Mouse (Mus musculus): ENCODE results near the gene 4931414P19Rik. TPM values are rescaled to one million over a fixed set of nuclear protein-coding genes. Genes with fewer than 3 reads are reported as not detected.

Gene 4931414P19Rik
- polyA plus RNA-seq, 1 experiment, result 6.0 TPM

DNA sequence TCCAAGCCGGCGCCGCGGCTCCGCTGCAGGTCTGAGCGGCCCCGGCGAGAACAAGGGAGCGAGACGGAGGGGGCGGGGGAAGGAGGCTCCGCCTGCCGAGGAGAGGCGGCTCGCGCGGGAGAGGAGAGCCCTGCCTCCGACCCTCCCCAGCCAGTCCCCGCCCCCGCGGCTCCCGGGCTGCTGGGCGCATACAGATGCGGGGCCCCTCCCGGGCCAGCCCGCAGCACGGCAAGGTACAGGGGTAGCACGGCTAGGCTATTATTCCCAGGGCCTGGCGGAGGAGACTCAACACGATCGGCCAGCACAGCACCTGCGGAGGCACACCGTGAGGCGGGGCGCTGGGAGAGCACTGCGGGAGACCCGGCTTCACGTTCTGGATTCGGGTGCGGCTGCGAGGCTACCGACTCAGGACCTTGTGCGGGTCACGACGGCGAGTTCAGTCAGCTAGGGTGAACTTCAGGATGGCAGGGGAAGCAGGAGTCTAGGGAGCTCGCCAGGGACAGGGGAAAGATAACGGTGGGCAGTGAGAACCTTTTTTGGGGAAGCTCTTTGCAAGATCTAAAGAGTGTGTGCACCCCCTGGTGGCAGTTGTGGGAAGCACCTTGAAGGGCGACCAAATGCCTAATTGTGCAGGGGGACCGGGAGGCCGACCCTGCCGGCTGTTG, 35.6 kb upstream of the 4931414P19Rik start, which contains the start of gene Cdh24:
Gene Cdh24 (minus strand): TSS at position 60 of the 665 bp plus-strand sequence.
- H3K27me3 ChIP-seq (ENCODE audit: control insufficient read depth, insufficient read depth, insufficient read length), result no peaks in the 10 kb centered on the region
- H3K79me3 ChIP-seq (ENCODE audit: low read depth), result no peaks in the 10 kb centered on the region
- peaks cover 43% of the 10 kb centered on the region for H3K36me3 ChIP-seq (ENCODE audit: control insufficient read depth, insufficient read depth)
- TF ChIP-seq MYOD1 (IDR thresholded peaks at IDR 0.05; ENCODE audit: control insufficient read depth, insufficient read length, low read depth), result no peak
- TF ChIP-seq FOSL1 (IDR thresholded peaks at IDR 0.05; ENCODE audit: insufficient read depth, low read length, poor library complexity, severe bottlenecking), result no peak
- TF ChIP-seq MAX (IDR thresholded peaks at IDR 0.05), result no peak
- TF ChIP-seq CTCF (IDR thresholded peaks at IDR 0.05; ENCODE audit: control insufficient read depth, insufficient read depth, insufficient read length), result peak; percentile 59
- TF ChIP-seq MYOG (IDR thresholded peaks at IDR 0.05; ENCODE audit: control insufficient read depth, extremely low read depth, insufficient read length), result no peak
- H3ac ChIP-seq (ENCODE audit: control insufficient read depth, insufficient read length, low read depth), result peak within 1 kb of the TSS; percentile 89
- peak within 1 kb of the TSS; percentile 36 for H3K4me3 ChIP-seq (ENCODE audit: insufficient read depth, poor library complexity, severe bottlenecking)
- no peaks in the 10 kb centered on the region for H3K79me2 ChIP-seq (ENCODE audit: control insufficient read depth, insufficient read depth)

DNA sequence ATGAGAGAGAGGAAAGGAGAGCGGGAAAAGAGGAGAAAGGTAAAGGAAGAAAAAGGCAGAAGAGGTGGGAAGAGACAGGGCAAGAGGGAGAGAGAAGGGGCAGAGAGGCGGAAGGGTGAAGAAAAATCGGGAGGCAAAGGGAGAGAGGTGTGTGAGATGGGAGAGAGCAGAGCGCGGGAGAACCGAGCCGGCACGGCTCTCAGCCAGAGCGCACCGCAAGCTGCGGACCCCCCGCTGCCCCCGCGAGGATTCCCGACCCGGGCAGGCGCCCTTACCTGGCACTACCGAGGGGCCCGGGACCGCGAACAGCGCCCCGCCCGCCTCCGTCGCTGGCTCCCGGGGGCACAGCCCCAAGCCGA, 35.1 kb upstream of the 4931414P19Rik start, which contains the start of gene Gm17606:
Gene Gm17606 (plus strand): TSS at position 7 of the 359 bp plus-strand sequence.
- H3K36me3 ChIP-seq (ENCODE audit: control insufficient read depth, insufficient read depth), result peaks cover 38% of the 10 kb centered on the region
- no peaks in the 10 kb centered on the region for H3K27me3 ChIP-seq (ENCODE audit: control insufficient read depth, insufficient read depth, insufficient read length)
- peak within 1 kb of the TSS; percentile 36 for H3K4me3 ChIP-seq (ENCODE audit: insufficient read depth, poor library complexity, severe bottlenecking)
- TF ChIP-seq CEBPB (IDR thresholded peaks at IDR 0.05; ENCODE audit: low read depth) (no peak), FOSL1 (IDR thresholded peaks at IDR 0.05; ENCODE audit: insufficient read depth, low read length, poor library complexity, severe bottlenecking) (no peak), CTCF (IDR thresholded peaks at IDR 0.05; ENCODE audit: control insufficient read depth, insufficient read depth, insufficient read length) (no peak), MYOG (IDR thresholded peaks at IDR 0.05; ENCODE audit: control insufficient read depth, extremely low read depth, insufficient read length) (no peak), MAX (IDR thresholded peaks at IDR 0.05) (no peak), MYOD1 (IDR thresholded peaks at IDR 0.05; ENCODE audit: control insufficient read depth, insufficient read length, low read depth) (no peak), USF1 (IDR thresholded peaks at IDR 0.05; ENCODE audit: low read depth) (no peak)
- H3K79me3 ChIP-seq (ENCODE audit: low read depth), result no peaks in the 10 kb centered on the region
- H3ac ChIP-seq (ENCODE audit: control insufficient read depth, insufficient read length, low read depth), result peak within 1 kb of the TSS; percentile 89
- H3K79me2 ChIP-seq (ENCODE audit: control insufficient read depth, insufficient read depth), result no peaks in the 10 kb centered on the region

DNA sequence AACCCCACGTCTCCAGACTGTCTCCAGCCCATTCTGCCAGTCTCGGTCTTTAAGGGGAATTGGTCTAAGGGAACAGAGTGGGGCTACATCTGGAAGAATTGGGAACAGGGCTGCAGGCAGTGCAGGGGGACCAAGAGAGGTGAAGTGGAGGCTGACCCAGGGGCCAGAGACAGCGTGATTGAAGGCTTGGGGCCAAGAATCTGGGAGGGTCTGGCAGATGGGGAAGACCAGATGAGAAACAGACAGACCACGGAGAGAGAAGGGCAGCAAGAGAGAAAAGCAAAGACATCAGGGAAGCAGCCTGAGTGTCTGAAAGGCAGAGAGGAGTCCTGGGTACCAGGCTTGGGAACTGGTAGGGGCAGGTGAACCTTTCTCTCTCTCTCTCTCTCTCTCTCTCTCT, 34.3 kb upstream of the 4931414P19Rik start:
- Histone ChIP-seq H3K79me2 (ENCODE audit: control insufficient read depth, insufficient read depth) (no peaks in the 10 kb centered on the region), H3K36me3 (ENCODE audit: control insufficient read depth, insufficient read depth) (peaks cover 30% of the 10 kb centered on the region), H3K27me3 (ENCODE audit: control insufficient read depth, insufficient read depth, insufficient read length) (no peaks in the 10 kb centered on the region), H3K79me3 (ENCODE audit: low read depth) (no peaks in the 10 kb centered on the region), H3ac (ENCODE audit: control insufficient read depth, insufficient read length, low read depth) (no peak overlapping the region), H3K4me3 (ENCODE audit: insufficient read depth, poor library complexity, severe bottlenecking) (no peak overlapping the region)
- TF ChIP-seq MAX (IDR thresholded peaks at IDR 0.05), result no peak
- no peak for TF ChIP-seq MYOD1 (IDR thresholded peaks at IDR 0.05; ENCODE audit: control insufficient read depth, insufficient read length, low read depth)
- no peak for TF ChIP-seq CEBPB (IDR thresholded peaks at IDR 0.05; ENCODE audit: low read depth)
- TF ChIP-seq FOSL1 (IDR thresholded peaks at IDR 0.05; ENCODE audit: insufficient read depth, low read length, poor library complexity, severe bottlenecking), result no peak
- TF ChIP-seq USF1 (IDR thresholded peaks at IDR 0.05; ENCODE audit: low read depth), result no peak
- no peak for TF ChIP-seq CTCF (IDR thresholded peaks at IDR 0.05; ENCODE audit: control insufficient read depth, insufficient read depth, insufficient read length)
- no peak for TF ChIP-seq MYOG (IDR thresholded peaks at IDR 0.05; ENCODE audit: control insufficient read depth, extremely low read depth, insufficient read length)

DNA sequence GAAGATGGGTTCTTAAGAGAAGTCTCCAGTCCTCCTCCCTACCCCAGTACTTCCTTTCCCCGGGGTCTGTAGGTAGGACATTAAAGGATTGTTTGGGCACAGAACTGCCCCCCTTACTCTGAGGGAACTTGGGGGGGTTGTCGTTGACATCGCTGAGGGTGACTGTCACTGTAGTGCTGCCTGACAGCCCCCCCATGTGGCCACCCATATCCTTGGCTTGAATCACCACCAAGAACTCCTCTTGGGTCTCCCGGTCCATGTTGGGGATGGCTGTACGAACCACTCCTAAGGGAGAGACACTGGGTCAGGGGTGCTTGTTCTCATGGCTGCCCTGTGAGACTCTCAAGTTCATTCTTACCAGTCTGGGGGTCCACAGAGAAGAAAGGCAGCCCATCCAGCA, 32.4 kb upstream of the 4931414P19Rik start:
- TF ChIP-seq USF1 (IDR thresholded peaks at IDR 0.05; ENCODE audit: low read depth) (no peak), CEBPB (IDR thresholded peaks at IDR 0.05; ENCODE audit: low read depth) (no peak), MYOG (IDR thresholded peaks at IDR 0.05; ENCODE audit: control insufficient read depth, extremely low read depth, insufficient read length) (no peak)
- H3K36me3 ChIP-seq (ENCODE audit: control insufficient read depth, insufficient read depth), result peaks cover 11% of the 10 kb centered on the region
- no peaks in the 10 kb centered on the region for H3K79me3 ChIP-seq (ENCODE audit: low read depth)

DNA sequence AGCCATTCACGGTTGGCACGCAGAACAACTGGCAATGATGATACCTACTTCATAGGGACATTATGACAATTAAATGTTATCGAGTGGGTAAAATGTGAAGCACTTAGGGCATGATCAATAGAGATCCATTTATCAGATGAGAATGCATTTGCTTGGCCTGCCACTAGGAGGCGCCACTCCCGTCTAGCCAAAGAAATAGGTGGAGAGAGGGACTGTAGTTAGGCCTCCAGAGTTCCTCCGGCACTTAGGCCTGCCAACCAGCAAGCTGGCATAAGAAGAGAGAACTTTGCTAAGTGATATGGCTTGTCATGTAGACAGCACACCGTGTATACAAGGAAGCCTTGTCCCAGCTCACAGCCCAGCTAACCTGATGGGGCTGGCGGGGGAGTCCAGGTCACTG, 31.2 kb upstream of the 4931414P19Rik start:
- no peak for TF ChIP-seq USF1 (IDR thresholded peaks at IDR 0.05; ENCODE audit: low read depth)
- peak; percentile 31 for TF ChIP-seq CTCF (IDR thresholded peaks at IDR 0.05; ENCODE audit: control insufficient read depth, insufficient read depth, insufficient read length)
- H3K4me3 ChIP-seq (ENCODE audit: insufficient read depth, poor library complexity, severe bottlenecking), result no peak overlapping the region
- no peaks in the 10 kb centered on the region for H3K27me3 ChIP-seq (ENCODE audit: control insufficient read depth, insufficient read depth, insufficient read length)
- no peaks in the 10 kb centered on the region for H3K79me2 ChIP-seq (ENCODE audit: control insufficient read depth, insufficient read depth)
- no peak overlapping the region for H3ac ChIP-seq (ENCODE audit: control insufficient read depth, insufficient read length, low read depth)
- no peaks in the 10 kb centered on the region for H3K79me3 ChIP-seq (ENCODE audit: low read depth)
- H3K36me3 ChIP-seq (ENCODE audit: control insufficient read depth, insufficient read depth), result no peaks in the 10 kb centered on the region

More for the DNA sequence above, 32.4 kb upstream of the 4931414P19Rik start:
- H3K27me3 ChIP-seq (ENCODE audit: control insufficient read depth, insufficient read depth, insufficient read length), result no peaks in the 10 kb centered on the region
- H3K79me2 ChIP-seq (ENCODE audit: control insufficient read depth, insufficient read depth), result no peaks in the 10 kb centered on the region
- no peak overlapping the region for H3ac ChIP-seq (ENCODE audit: control insufficient read depth, insufficient read length, low read depth)
- no peak overlapping the region for H3K4me3 ChIP-seq (ENCODE audit: insufficient read depth, poor library complexity, severe bottlenecking)

DNA sequence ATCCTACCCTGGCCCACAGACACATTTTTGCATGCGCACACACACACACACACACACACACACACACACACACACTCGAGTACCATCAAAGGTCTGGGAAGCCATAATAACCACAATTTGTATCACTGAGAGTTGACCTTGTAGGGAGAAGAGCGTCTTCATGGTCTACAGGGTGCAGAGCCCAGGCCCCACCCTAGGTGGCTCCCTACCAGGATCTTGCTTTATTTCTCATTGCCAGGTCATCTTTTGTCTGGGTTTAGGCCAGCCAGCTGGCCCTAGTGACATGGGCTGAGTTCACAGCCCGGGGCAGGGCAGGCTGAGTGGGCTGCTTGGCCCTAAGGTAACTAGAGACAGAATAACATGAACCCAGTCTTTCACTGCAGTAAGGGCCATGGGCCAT, 28.4 kb upstream of the 4931414P19Rik start:
- no peaks in the 10 kb centered on the region for H3K79me2 ChIP-seq (ENCODE audit: control insufficient read depth, insufficient read depth)
- H3K36me3 ChIP-seq (ENCODE audit: control insufficient read depth, insufficient read depth), result no peaks in the 10 kb centered on the region
- TF ChIP-seq MYOG (IDR thresholded peaks at IDR 0.05; ENCODE audit: control insufficient read depth, extremely low read depth, insufficient read length), result no peak
- no peak for TF ChIP-seq FOSL1 (IDR thresholded peaks at IDR 0.05; ENCODE audit: insufficient read depth, low read length, poor library complexity, severe bottlenecking)
- TF ChIP-seq MYOD1 (IDR thresholded peaks at IDR 0.05; ENCODE audit: control insufficient read depth, insufficient read length, low read depth), result no peak
- TF ChIP-seq USF1 (IDR thresholded peaks at IDR 0.05; ENCODE audit: low read depth), result no peak
- no peak for TF ChIP-seq MAX (IDR thresholded peaks at IDR 0.05)
- no peak for TF ChIP-seq CEBPB (IDR thresholded peaks at IDR 0.05; ENCODE audit: low read depth)
- no peak for TF ChIP-seq CTCF (IDR thresholded peaks at IDR 0.05; ENCODE audit: control insufficient read depth, insufficient read depth, insufficient read length)
- H3K79me3 ChIP-seq (ENCODE audit: low read depth), result no peaks in the 10 kb centered on the region
- no peaks in the 10 kb centered on the region for H3K27me3 ChIP-seq (ENCODE audit: control insufficient read depth, insufficient read depth, insufficient read length)
- H3ac ChIP-seq (ENCODE audit: control insufficient read depth, insufficient read length, low read depth), result no peak overlapping the region
- no peak overlapping the region for H3K4me3 ChIP-seq (ENCODE audit: insufficient read depth, poor library complexity, severe bottlenecking)
